8 mouse cellular contexts compared by ENCODE assay signal in genomic region chr3:151437693-151438092, GRCm38 (mm10). TPM values are rescaled to one million over a fixed set of nuclear protein-coding genes. Genes with fewer than 3 reads are reported as not detected.
DNase-seq lines count a peak whose midpoint lies in the region; ATAC-seq and TF ChIP-seq lines count a peak whose summit lies in the region.

Gene Adgrl4, plus strand, starts transcription at chr3:151437887.

- ATAC-seq in hindbrain, embryonic 14.5 days (ENCODE audit: low FRiP score), result peak; percentile 68; the same call in 1 of the 2 replicates
- ATAC-seq in megakaryocyte, adult 5-6 weeks (ENCODE audit: poor library complexity, severe bottlenecking), result peak; percentile 80

- no peak within 1 kb of the TSS for H3K27ac ChIP-seq in ES-Bruce4 (ENCODE audit: insufficient read depth, low read length)
- H3K27ac ChIP-seq in bone marrow, adult 2 months (ENCODE audit: control insufficient read depth, insufficient read depth, low read depth, low read length, poor library complexity), result peak within 1 kb of the TSS; percentile 73
- no peak within 1 kb of the TSS for H3K27ac ChIP-seq in hindbrain, embryonic 14.5 days

- intact Hi-C loops in gastrocnemius, postnatal 14 days (cut with DNase I; ENCODE audit: low total_unique reads), result no loop called here
- intact Hi-C loops in left cerebral cortex, postnatal 25 days (cut with DNase I), result no loop called here

- no peak for TF ChIP-seq POLR2A in ES-Bruce4 (IDR thresholded peaks at IDR 0.05; ENCODE audit: insufficient read depth, low read length)
- peak; percentile 37; the same call in 1 of the 2 replicates for TF ChIP-seq POLR2A in bone marrow, adult 2 months (IDR thresholded peaks at IDR 0.05; ENCODE audit: borderline replicate concordance, control insufficient read depth, low read depth, low read length)

- no peak within 1 kb of the TSS for H3K9ac ChIP-seq in ES-Bruce4 (ENCODE audit: low read depth, poor library complexity, severe bottlenecking)
- peak within 1 kb of the TSS; percentile 41 for H3K9ac ChIP-seq in hindbrain, embryonic 14.5 days

- no peaks in the 10 kb centered on the region for H3K36me3 ChIP-seq in ES-Bruce4 (ENCODE audit: control insufficient read depth, insufficient read depth, low read length, poor library complexity, severe bottlenecking)
- H3K36me3 ChIP-seq in hindbrain, embryonic 14.5 days (replicated peaks; ENCODE audit: control insufficient read depth, insufficient read depth), result no peaks in the 10 kb centered on the region

- TF ChIP-seq CTCF in ES-Bruce4 (IDR thresholded peaks at IDR 0.05; ENCODE audit: low read depth, low read length), result no peak
- no peak for TF ChIP-seq CTCF in bone marrow, adult 2 months (IDR thresholded peaks at IDR 0.05; ENCODE audit: control insufficient read depth, insufficient read depth, low read length)

- no peaks in the 10 kb centered on the region for H3K9me3 ChIP-seq in ES-Bruce4 (replicated peaks; ENCODE audit: control insufficient read depth, insufficient read depth, low read length, poor library complexity, severe bottlenecking)
- H3K9me3 ChIP-seq in hindbrain, embryonic 14.5 days (ENCODE audit: control insufficient read depth, low read length), result no peaks in the 10 kb centered on the region

- no peaks in the 10 kb centered on the region for H3K27me3 ChIP-seq in ES-Bruce4 (ENCODE audit: control insufficient read depth, insufficient read depth, low read length, poor library complexity, severe bottlenecking)
- H3K27me3 ChIP-seq in hindbrain, embryonic 14.5 days (ENCODE audit: control insufficient read depth, insufficient read depth, low read length), result no peaks in the 10 kb centered on the region

- H3K4me2 ChIP-seq in hindbrain, embryonic 14.5 days (replicated peaks), result peak within 1 kb of the TSS; percentile 47

- peak; percentile 9 for DNase-seq in gastrocnemius, postnatal 14 days
- DNase-seq in hindbrain, embryonic 14.5 days (ENCODE audit: low spot score), result no peak
- no peak for DNase-seq in left cerebral cortex, postnatal 25 days (ENCODE audit: low spot score in 2 of 2)
- DNase-seq in yolk sac, embryonic 10.5 days (ENCODE audit: low spot score), result peak; percentile 15
- DNase-seq in thymus, postnatal 25 days, result no peak

- no peak for TF ChIP-seq EP300 in ES-Bruce4 (IDR thresholded peaks at IDR 0.05; ENCODE audit: insufficient read depth, low read depth, low read length)

- peak within 1 kb of the TSS; percentile 3; the same call in 1 of the 2 replicates for H3K4me3 ChIP-seq in ES-Bruce4 (ENCODE audit: low read depth, low read length)
- peak within 1 kb of the TSS; percentile 27 for H3K4me3 ChIP-seq in bone marrow, adult 2 months (replicated peaks; ENCODE audit: control insufficient read depth, low read depth, low read length)
- H3K4me3 ChIP-seq in hindbrain, embryonic 14.5 days (replicated peaks; ENCODE audit: low read length), result peak within 1 kb of the TSS; percentile 19

- H3K4me1 ChIP-seq in ES-Bruce4 (ENCODE audit: control insufficient read depth, insufficient read depth, low read length), result no peaks in the 10 kb centered on the region
- H3K4me1 ChIP-seq in bone marrow, adult 2 months (ENCODE audit: control insufficient read depth, insufficient read depth, low read length), result peaks cover 2% of the 10 kb centered on the region
- 0 out of 2 replicates have a peak, but pooled peaks cover 5% of the 10 kb centered on the region for H3K4me1 ChIP-seq in hindbrain, embryonic 14.5 days (replicated peaks; ENCODE audit: control insufficient read depth, insufficient read depth, low read length)

- WGBS in bone marrow, adult 2 months, result 1% methylated on average over 17 of the region's 17 CpGs
- WGBS in hindbrain, embryonic 14.5 days, result 3% methylated on average over 17 of the region's 17 CpGs

RNA-seq across cellular contexts. Expression of gene Adgrl4, which starts in this region (rescaled TPM):
- polyA plus RNA-seq in ES-Bruce4 (2011; ENCODE audit: insufficient read depth, insufficient read length, low read depth, missing spikeins), result not detected in 2 replicates
- 3.0 and 4.8 TPM in 2 replicates for polyA plus RNA-seq in bone marrow, adult 2 months (2011; ENCODE audit: insufficient read depth, insufficient read length, low replicate concordance, missing spikeins)
- total RNA-seq in gastrocnemius, postnatal 14 days (2021), result 10 to 100 TPM; 32.8 to 48.7 TPM
- polyA plus RNA-seq in hindbrain, embryonic 14.5 days (2014; fragmentation: Nextera tagmentation; extraction: Ambion mirVana), result 14.6 and 15.9 TPM in 2 replicates
- total RNA-seq in left cerebral cortex, postnatal 25 days (2021), result 10 to 100 TPM; 24.8 to 26.9 TPM
- 14.7 and 20.0 TPM in 2 replicates for total RNA-seq in megakaryocyte, adult 5-6 weeks (2015)
- total RNA-seq in megakaryocyte, adult 5-6 weeks (2017), result 6.6 and 8.6 TPM in 2 replicates

Comparison
In these comparisons a context has a peak if more than half of its experiments do, and no peak if none do; other contexts are left out.
1. DNase-seq: peak in gastrocnemius, postnatal 14 days (single experiment) and yolk sac, embryonic 10.5 days (single experiment); none in hindbrain, embryonic 14.5 days (single experiment), left cerebral cortex, postnatal 25 days (0 of 2) and thymus, postnatal 25 days (single experiment).
2. Peak in every context shown above with its lines, with median percentiles within 50 percentile points of each other: H3K4me3 ChIP-seq.